Mouse (Mus musculus) left cerebral cortex, adult 18-20 months (tissue): Measurements from ENCODE around the gene Smpd3. TPM values are rescaled to one million over a fixed set of nuclear protein-coding genes. Genes with fewer than 3 reads are reported as not detected.

Source experiments
- DNase-seq, 2 experiments: peaks; one replicate each; pipeline ENCODE4 v3.0.0; 2021 to 2022; ENCODE audit warnings: low spot score in 2 of 2, mixed read lengths in 1 of 2
- total RNA-seq, 2 experiments: library from RNA; stranded (reverse); gene quantifications; 2 replicates each; pipeline ENCODE4 v1.2.3; 2021

Smpd3 gene
- total RNA-seq, 2 experiments from 2014 or later, result 51.2 to 59.3 TPM

DNA sequence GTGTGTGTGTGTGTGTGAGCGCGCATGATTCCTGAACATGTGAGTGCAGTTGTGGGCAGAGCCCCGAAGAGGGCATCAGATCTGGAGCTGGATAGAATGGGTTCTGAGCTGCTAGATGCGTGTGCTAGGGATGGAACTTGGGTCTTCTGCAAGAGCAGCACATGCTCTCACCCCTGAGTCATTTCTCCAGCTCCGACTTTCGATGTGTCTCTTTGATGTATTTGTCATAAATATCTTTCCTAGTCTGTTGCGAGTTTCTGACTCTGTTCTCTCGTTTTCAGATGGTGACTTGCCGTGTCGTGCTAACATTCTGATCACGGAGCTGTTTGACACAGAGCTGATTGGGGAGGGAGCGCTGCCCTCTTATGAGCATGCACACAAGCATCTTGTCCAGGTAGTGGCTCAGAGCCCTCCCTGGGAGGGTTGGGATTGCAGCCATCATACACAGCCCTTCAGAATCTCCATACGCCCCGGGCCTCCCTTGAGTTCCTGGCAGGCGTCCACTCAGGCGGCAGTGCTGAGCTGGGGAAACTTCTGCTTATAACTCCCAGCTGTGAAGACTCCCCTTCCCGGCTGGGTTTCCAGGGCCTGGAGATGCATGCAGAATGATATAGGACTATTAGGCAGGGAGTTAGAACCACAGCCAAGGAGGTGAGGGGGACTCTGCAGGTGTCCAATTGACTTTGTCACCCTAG lies 103.1 kb downstream of the Smpd3 start:
- no peak for DNase-seq

GRCm38 (mm10) chr8:106232751-106233150 lies 105.0 kb downstream of the Smpd3 start:
- no peak for DNase-seq

DNA sequence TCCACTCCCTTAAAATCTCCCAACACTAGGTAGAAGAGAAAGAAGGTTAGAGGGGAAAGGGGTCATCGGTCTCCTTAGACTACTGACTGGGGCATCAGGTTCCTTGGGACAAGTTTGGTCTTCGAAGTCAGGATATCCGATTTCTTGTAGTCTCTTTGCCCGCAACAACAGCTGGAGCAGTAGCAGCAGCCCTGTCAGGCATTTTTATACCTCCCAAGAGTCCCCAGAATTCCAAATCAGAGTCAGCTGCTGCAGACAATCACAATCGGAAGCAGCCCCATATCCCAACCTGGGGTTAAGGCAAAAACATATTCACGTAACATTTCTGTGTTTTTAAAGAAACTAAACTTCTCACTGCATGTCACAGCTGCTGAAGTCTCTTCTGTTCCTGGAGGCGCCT lies 106.3 kb downstream of the Smpd3 start:
- DNase-seq, result no peak

DNA sequence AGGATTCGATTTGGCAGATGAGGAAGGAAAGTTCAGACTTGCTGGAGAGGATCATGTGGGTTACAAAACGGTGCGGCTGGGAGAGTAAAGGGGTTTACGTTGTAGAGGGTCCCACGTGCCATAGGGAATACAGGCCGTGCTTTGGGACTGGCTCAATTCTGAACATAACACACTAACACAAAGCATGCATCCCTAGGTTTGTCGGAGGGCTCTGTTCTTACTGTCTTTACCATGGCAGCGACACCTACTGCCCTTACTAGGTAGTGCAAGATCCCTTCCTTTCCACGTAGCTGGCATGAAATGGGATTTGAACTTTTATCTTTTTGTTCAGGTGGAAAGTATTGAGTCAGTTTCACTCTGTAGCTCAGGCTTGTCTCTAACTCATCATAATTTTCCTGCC lies 111.2 kb downstream of the Smpd3 start:
- DNase-seq, result peak; percentile 57 to 63

GRCm38 (mm10) chr8:106219620-106220019 lies 118.2 kb downstream of the Smpd3 start:
- DNase-seq, result no peak

- no peak for DNase-seq
Observed at GRCm38 (mm10) chr8:106213959-106214358, 123.8 kb downstream of the Smpd3 start.

GRCm38 (mm10) chr8:106211421-106211820 lies 126.4 kb downstream of the Smpd3 start:
- no peak for DNase-seq

GRCm38 (mm10) chr8:106210821-106211345 lies 126.9 kb downstream of the Smpd3 start, which contains the start of the genes Slc7a6os and Prmt7:
TSS of gene Slc7a6os (minus strand) at chr8:106210935.
TSS of gene Prmt7 (plus strand) at chr8:106210936.
- DNase-seq, result peak; percentile 97 to 98

DNA sequence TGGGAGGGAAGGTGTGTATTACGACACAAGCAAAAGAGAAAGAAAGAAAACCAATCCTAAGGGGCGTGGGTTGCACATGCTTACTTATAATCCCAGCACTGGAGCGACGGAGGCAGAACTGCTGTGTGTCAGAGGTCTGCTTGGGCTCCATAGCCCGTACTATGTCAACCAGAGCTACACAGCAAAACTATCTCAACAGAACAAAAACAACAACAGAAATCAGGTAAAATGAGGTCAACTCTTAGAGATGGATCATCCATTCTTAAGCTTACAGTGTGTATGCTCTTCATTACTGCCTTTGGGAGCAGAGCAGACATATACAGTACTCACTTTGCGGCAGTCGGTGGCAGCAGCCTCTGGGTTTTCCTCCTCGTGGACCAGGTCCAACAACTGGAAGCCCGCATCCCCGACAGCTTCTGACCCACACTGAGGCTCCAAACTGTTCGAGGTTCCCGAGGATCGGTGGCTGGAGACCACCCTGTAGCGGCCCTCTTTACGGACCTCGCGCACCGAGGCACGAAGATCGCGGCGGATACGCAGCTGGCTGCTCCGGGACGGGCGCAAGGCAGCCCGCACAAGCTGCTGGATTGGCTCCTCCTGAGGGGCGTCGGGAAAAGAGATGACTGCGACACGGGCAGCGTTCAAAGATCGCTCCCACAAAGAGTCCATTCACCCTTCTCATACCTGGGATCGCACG lies 127.6 kb downstream of the Smpd3 start:
- DNase-seq, result no peak

Other genes starting within 250 kb of the Smpd3 start
- gene Esrp2, start 201.0 kb downstream of the Smpd3 start, total RNA-seq, result not detected
- gene Pla2g15, start 187.6 kb downstream of the Smpd3 start, total RNA-seq, result 10 to 100 TPM; 25.8 to 28.3 TPM
- 10 to 100 TPM; 21.0 to 24.4 TPM for gene Slc7a6, start 169.1 kb downstream of the Smpd3 start, total RNA-seq
- 10 to 100 TPM; 26.2 to 27.0 TPM for gene Slc7a6os, start 127.1 kb downstream of the Smpd3 start, total RNA-seq
- gene Prmt7, start 127.1 kb downstream of the Smpd3 start, total RNA-seq, result 10 to 100 TPM; 34.2 to 40.0 TPM
- gene Zfp90, start 77.3 kb upstream of the Smpd3 start, total RNA-seq, result 10 to 100 TPM; 10.8 to 11.6 TPM
- gene 6030452D12Rik, start 162.5 kb upstream of the Smpd3 start, total RNA-seq, result not detected
- gene Cdh3, start 172.9 kb upstream of the Smpd3 start, total RNA-seq, result under 1 TPM; 0.33 to 0.44 TPM
- gene Gm10073, start 235.5 kb upstream of the Smpd3 start, total RNA-seq, result 10 to 100 TPM; 86.5 to 89.9 TPM